Mouse (Mus musculus): ENCODE results near the gene Dhx36.

- TF ChIP-seq CTCF (IDR thresholded peaks at IDR 0.05; ENCODE audit: borderline replicate concordance, control insufficient read depth, extremely low read depth, insufficient read depth, low read length, poor library complexity) (no peak), POLR2A (IDR thresholded peaks at IDR 0.05; ENCODE audit: control insufficient read depth, extremely low read depth, insufficient read depth, low read length, poor library complexity) (no peak)
These were observed 20.8 kb upstream of the Dhx36 start for GRCm38 (mm10) chr3:62527593-62527992.
